In genomic region chr11:103174891-103175391, GRCm38 (mm10) we compare ENCODE assay signal across 8 mouse cellular contexts. TPM values are rescaled to one million over a fixed set of nuclear protein-coding genes. Genes with fewer than 3 reads are reported as not detected.
DNase-seq lines count a peak whose midpoint lies in the region; ATAC-seq lines count a peak whose summit lies in the region.
"Had no signal": no experiment of that assay in that cellular context is flagged by ENCODE, and none has a peak within 500 bp of the region (broad histone marks: within the 10 kb centered on the region; RNA-seq: fewer than 3 reads in every experiment).

No protein-coding gene starts in this region.

- no peak overlapping the region for H3K27ac ChIP-seq in intestine, embryonic 15.5 days
- no peak overlapping the region for H3K27ac ChIP-seq in midbrain, embryonic 14.5 days (replicated peaks; ENCODE audit: low read depth, low read length)
- H3K27ac ChIP-seq: neural tube, embryonic 12.5 days had no signal

- H3K4me2 ChIP-seq in intestine, embryonic 15.5 days (replicated peaks), result no peak overlapping the region; the same call in 1 of the 2 replicates
- no peak overlapping the region for H3K4me2 ChIP-seq in midbrain, embryonic 14.5 days (ENCODE audit: low read length)
- H3K4me2 ChIP-seq: neural tube, embryonic 12.5 days had no signal

- peaks cover 9% of the 10 kb centered on the region for H3K4me1 ChIP-seq in intestine, embryonic 15.5 days (replicated peaks)
- H3K4me1 ChIP-seq in midbrain, embryonic 14.5 days (ENCODE audit: control insufficient read depth, insufficient read depth, low read length), result peaks cover 11% of the 10 kb centered on the region

- H3K9ac ChIP-seq in intestine, embryonic 15.5 days, result no peak overlapping the region
- no peak overlapping the region for H3K9ac ChIP-seq in midbrain, embryonic 14.5 days (replicated peaks; ENCODE audit: low read length)
- H3K9ac ChIP-seq: neural tube, embryonic 12.5 days had no signal

- no peak for ATAC-seq in intestine, embryonic 15.5 days
- no peak for ATAC-seq in midbrain, embryonic 14.5 days (ENCODE audit: low FRiP score, low TSS enrichment)

- H3K9me3 ChIP-seq in intestine, embryonic 15.5 days, result no peaks in the 10 kb centered on the region
- no peaks in the 10 kb centered on the region for H3K9me3 ChIP-seq in midbrain, embryonic 14.5 days (ENCODE audit: control insufficient read depth, low read length)
- H3K9me3 ChIP-seq: neural tube, embryonic 12.5 days had no signal

- H3K27me3 ChIP-seq in intestine, embryonic 15.5 days (replicated peaks), result peaks cover 27% of the 10 kb centered on the region
- peaks cover 17% of the 10 kb centered on the region for H3K27me3 ChIP-seq in midbrain, embryonic 14.5 days (ENCODE audit: control insufficient read depth, insufficient read depth, low read length)

- peak; percentile 98 for DNase-seq in CD4-positive helper T cell, adult 2 months (ENCODE audit: low read depth, low spot score)
- DNase-seq in MEL-GATA-1-ER (ENCODE audit: extremely low read depth, low read depth), result peak; percentile 82
- peak; percentile 32 for DNase-seq in heart, postnatal 4 days
- peak; percentile 86 for DNase-seq in lung, postnatal 25 days (ENCODE audit: low spot score)
- peak; percentile 96 for DNase-seq in thymus, postnatal 14 days
- DNase-seq in midbrain, embryonic 14.5 days, result no peak

- 42% methylated on average over 8 of the region's 8 CpGs for WGBS in intestine, embryonic 15.5 days
- WGBS in midbrain, embryonic 14.5 days, result 44% methylated on average over 8 of the region's 8 CpGs

- H3K36me3 ChIP-seq in intestine, embryonic 15.5 days, result no peaks in the 10 kb centered on the region
- H3K36me3 ChIP-seq in midbrain, embryonic 14.5 days (ENCODE audit: control insufficient read depth, insufficient read depth, low read length), result no peaks in the 10 kb centered on the region
- H3K36me3 ChIP-seq: neural tube, embryonic 12.5 days had no signal

- H3K4me3 ChIP-seq in intestine, embryonic 15.5 days (replicated peaks), result no peak overlapping the region
- H3K4me3 ChIP-seq in midbrain, embryonic 14.5 days (replicated peaks; ENCODE audit: low read depth, low read length), result no peak overlapping the region
- H3K4me3 ChIP-seq: neural tube, embryonic 12.5 days had no signal

RNA-seq across cellular contexts. Expression of gene Fmnl1, which starts 4.0 kb away (rescaled TPM):
- total RNA-seq in heart, postnatal 4 days (2021), result 1 to 10 TPM; 7.4 to 8.6 TPM
- 2.0 and 2.2 TPM in 2 replicates for polyA plus RNA-seq in intestine, embryonic 15.5 days (2015; fragmentation: Nextera tagmentation; extraction: Ambion mirVana)
- 4.3 and 5.2 TPM in 2 replicates for polyA plus RNA-seq in midbrain, embryonic 14.5 days (2014; fragmentation: Nextera tagmentation; extraction: Ambion mirVana)

RNA-seq across cellular contexts. Expression of gene 1700023F06Rik, which starts 33.4 kb away (rescaled TPM):
- not detected for total RNA-seq in heart, postnatal 4 days (2021)
- polyA plus RNA-seq in intestine, embryonic 15.5 days (2015; fragmentation: Nextera tagmentation; extraction: Ambion mirVana), result 0.73 and 1.0 TPM in 2 replicates
- 0.88 and 2.1 TPM in 2 replicates for polyA plus RNA-seq in midbrain, embryonic 14.5 days (2014; fragmentation: Nextera tagmentation; extraction: Ambion mirVana)

RNA-seq across cellular contexts. Expression of gene Hexim2, which starts 42.7 kb away (rescaled TPM):
- total RNA-seq in heart, postnatal 4 days (2021), result 1 to 10 TPM; 4.2 to 4.8 TPM
- polyA plus RNA-seq in intestine, embryonic 15.5 days (2015; fragmentation: Nextera tagmentation; extraction: Ambion mirVana), result 7.9 and 8.8 TPM in 2 replicates
- polyA plus RNA-seq in midbrain, embryonic 14.5 days (2014; fragmentation: Nextera tagmentation; extraction: Ambion mirVana), result 22.9 and 24.7 TPM in 2 replicates

RNA-seq across cellular contexts. Expression of gene Spata32, which starts 43.3 kb away (rescaled TPM):
- total RNA-seq in heart, postnatal 4 days (2021), result not detected
- not detected in 2 replicates for polyA plus RNA-seq in intestine, embryonic 15.5 days (2015; fragmentation: Nextera tagmentation; extraction: Ambion mirVana)
- 0.25 and 0.27 TPM in 2 replicates for polyA plus RNA-seq in midbrain, embryonic 14.5 days (2014; fragmentation: Nextera tagmentation; extraction: Ambion mirVana)

RNA-seq across cellular contexts. Expression of gene Hexim1, which starts 58.9 kb away (rescaled TPM):
- 10 to 100 TPM; 14.8 to 15.7 TPM for total RNA-seq in heart, postnatal 4 days (2021)
- 4.1 and 4.7 TPM in 2 replicates for polyA plus RNA-seq in intestine, embryonic 15.5 days (2015; fragmentation: Nextera tagmentation; extraction: Ambion mirVana)
- polyA plus RNA-seq in midbrain, embryonic 14.5 days (2014; fragmentation: Nextera tagmentation; extraction: Ambion mirVana), result 3.9 and 5.9 TPM in 2 replicates
